Mouse (Mus musculus): ENCODE data around the gene Serpina1a.
"Not testable (repeated sequence)": the region's sequence is repeated elsewhere in the genome, so short reads cannot be mapped to it uniquely, and the experiment has no call there.

GRCm38 (mm10) chr12:103863101-103863974, at the start of gene Serpina1a:
- TF ChIP-seq CTCF (IDR thresholded peaks at IDR 0.05; ENCODE audit: low read depth, low read length); POLR2A (IDR thresholded peaks at IDR 0.05; ENCODE audit: borderline replicate concordance, low read depth, low read length): not testable (repeated sequence)

Data from bone marrow macrophage, adult 2 months (primary cell).